In the genomic region with DNA sequence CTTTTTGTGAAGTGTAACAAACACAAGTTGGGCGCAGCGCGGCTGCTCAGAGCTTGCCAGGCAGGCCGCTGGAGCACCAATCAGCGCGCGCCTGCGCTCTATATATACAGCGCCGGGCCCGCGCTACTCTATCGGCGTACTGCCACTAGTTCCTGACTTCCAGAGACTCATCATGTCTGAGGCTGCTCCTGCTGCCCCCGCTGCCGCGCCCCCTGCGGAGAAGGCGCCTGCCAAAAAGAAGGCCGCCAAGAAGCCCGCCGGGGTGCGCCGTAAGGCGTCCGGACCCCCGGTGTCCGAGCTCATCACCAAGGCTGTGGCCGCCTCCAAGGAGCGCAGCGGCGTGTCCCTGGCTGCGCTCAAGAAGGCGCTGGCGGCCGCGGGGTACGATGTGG, we compare ENCODE assay signal across 8 mouse cellular contexts. TPM values are rescaled to one million over a fixed set of nuclear protein-coding genes. Genes with fewer than 3 reads are reported as not detected.
DNase-seq lines count a peak whose midpoint lies in the region; ATAC-seq and TF ChIP-seq lines count a peak whose summit lies in the region.

A gene (plus strand): TSS at position 132 of the 392 bp plus-strand sequence.

- peak; percentile 63 for ATAC-seq in erythroid progenitor cell, adult 5-6 weeks (replicated peaks; ENCODE audit: low FRiP score, poor library complexity, severe bottlenecking)
- peak; percentile 94 for ATAC-seq in heart, embryonic 12.5 days (ENCODE audit: insufficient number of reproducible peaks, low FRiP score)
- peak; percentile 90 for ATAC-seq in kidney, postnatal 0 days (replicated peaks; ENCODE audit: low FRiP score, low read depth)
- ATAC-seq in liver, embryonic 11.5 days (replicated peaks; ENCODE audit: low FRiP score): peak; percentile 83

- TF ChIP-seq POLR2A in myocyte (IDR thresholded peaks at IDR 0.05; ENCODE audit: insufficient read length, low read depth): peak; percentile 96

- H3K4me2 ChIP-seq in heart, embryonic 12.5 days: peak within 1 kb of the TSS; percentile 96
- H3K4me2 ChIP-seq in kidney, postnatal 0 days (ENCODE audit: low read length): peak within 1 kb of the TSS; percentile 90
- H3K4me2 ChIP-seq in liver, embryonic 11.5 days: peak within 1 kb of the TSS; percentile 91
- H3K4me2 ChIP-seq in myocyte (ENCODE audit: low read depth): peak within 1 kb of the TSS; percentile 85

- H3K27me3 ChIP-seq in heart, embryonic 12.5 days (replicated peaks): no peaks in the 10 kb centered on the region
- no peaks in the 10 kb centered on the region for H3K27me3 ChIP-seq in kidney, postnatal 0 days (ENCODE audit: insufficient read depth, low read length)
- no peaks in the 10 kb centered on the region for H3K27me3 ChIP-seq in liver, embryonic 11.5 days (replicated peaks; ENCODE audit: control insufficient read depth, insufficient read depth, low read length)
- no peaks in the 10 kb centered on the region for H3K27me3 ChIP-seq in myocyte (ENCODE audit: control insufficient read depth, insufficient read depth, insufficient read length)

- H3K27ac ChIP-seq in brown adipose tissue, adult 24 weeks (replicated peaks; ENCODE audit: low read depth, low read length): peak within 1 kb of the TSS; percentile 92
- H3K27ac ChIP-seq in heart, embryonic 12.5 days (ENCODE audit: poor library complexity, severe bottlenecking): peak within 1 kb of the TSS; percentile 100
- H3K27ac ChIP-seq in kidney, postnatal 0 days: peak within 1 kb of the TSS; percentile 99
- peak within 1 kb of the TSS; percentile 100 for H3K27ac ChIP-seq in liver, embryonic 11.5 days (ENCODE audit: low read depth, low read length)

- no peaks in the 10 kb centered on the region for H3K79me2 ChIP-seq in myocyte (ENCODE audit: control insufficient read depth, insufficient read depth)

- peak within 1 kb of the TSS; percentile 81 for H3K4me3 ChIP-seq in brown adipose tissue, adult 24 weeks (ENCODE audit: insufficient read depth, low read depth, low read length)
- peak within 1 kb of the TSS; percentile 68 for H3K4me3 ChIP-seq in heart, embryonic 12.5 days
- H3K4me3 ChIP-seq in kidney, postnatal 0 days (replicated peaks; ENCODE audit: low read depth, low read length): peak within 1 kb of the TSS; percentile 68
- H3K4me3 ChIP-seq in liver, embryonic 11.5 days (ENCODE audit: low read depth, low read length): peak within 1 kb of the TSS; percentile 52
- peak within 1 kb of the TSS; percentile 47 for H3K4me3 ChIP-seq in myocyte

- peak; percentile 29; the same call in 1 of the 2 replicates for TF ChIP-seq CTCF in kidney, postnatal 0 days (IDR thresholded peaks at IDR 0.05; ENCODE audit: low read depth)

- WGBS in heart, embryonic 12.5 days: 0% methylated on average over 38 of the region's 38 CpGs
- WGBS in kidney, postnatal 0 days: under 1% methylated on average over 29 of the region's 38 CpGs
- WGBS in liver, embryonic 11.5 days: under 1% methylated on average over 30 of the region's 38 CpGs

- no peaks in the 10 kb centered on the region for H3K4me1 ChIP-seq in brown adipose tissue, adult 24 weeks (ENCODE audit: control insufficient read depth, insufficient read depth, insufficient read length, low read length)
- H3K4me1 ChIP-seq in heart, embryonic 12.5 days (replicated peaks): peaks cover 7% of the 10 kb centered on the region
- no peaks in the 10 kb centered on the region for H3K4me1 ChIP-seq in kidney, postnatal 0 days (replicated peaks; ENCODE audit: insufficient read depth, low read length)
- H3K4me1 ChIP-seq in liver, embryonic 11.5 days (replicated peaks; ENCODE audit: control insufficient read depth, insufficient read depth, low read length): peaks cover 7% of the 10 kb centered on the region

- H3K36me3 ChIP-seq in heart, embryonic 12.5 days: no peaks in the 10 kb centered on the region
- H3K36me3 ChIP-seq in kidney, postnatal 0 days (ENCODE audit: insufficient read depth, low read length): no peaks in the 10 kb centered on the region
- no peaks in the 10 kb centered on the region for H3K36me3 ChIP-seq in liver, embryonic 11.5 days (ENCODE audit: control insufficient read depth, insufficient read depth, low read length)
- H3K36me3 ChIP-seq in myocyte (ENCODE audit: control insufficient read depth, insufficient read depth): no peaks in the 10 kb centered on the region

- DNase-seq in CD4-positive helper T cell, adult 2 months (ENCODE audit: low read depth, low spot score): peak; percentile 95
- peak; percentile 93 for DNase-seq in kidney, postnatal 0 days (ENCODE audit: low spot score)
- peak; percentile 95 for DNase-seq in liver, embryonic 11.5 days (ENCODE audit: low spot score)
- DNase-seq in spleen, postnatal 4 days (ENCODE audit: low spot score in 2 of 2): peak; percentile 97 to 100

- peak within 1 kb of the TSS; percentile 96 for H3K9ac ChIP-seq in heart, embryonic 12.5 days
- H3K9ac ChIP-seq in kidney, postnatal 0 days (ENCODE audit: low read depth, low read length): peak within 1 kb of the TSS; percentile 92
- H3K9ac ChIP-seq in liver, embryonic 11.5 days (ENCODE audit: low read depth, low read length): peak within 1 kb of the TSS; percentile 83

- no peaks in the 10 kb centered on the region for H3K9me3 ChIP-seq in heart, embryonic 12.5 days (replicated peaks)
- no peaks in the 10 kb centered on the region for H3K9me3 ChIP-seq in kidney, postnatal 0 days (replicated peaks; ENCODE audit: low read length)
- H3K9me3 ChIP-seq in liver, embryonic 11.5 days (ENCODE audit: control insufficient read depth, low read length): no peaks in the 10 kb centered on the region

- no peak within 1 kb of the TSS for H3ac ChIP-seq in myocyte (ENCODE audit: control insufficient read depth, insufficient read length)

TF ChIP-seq in myocyte, 11 proteins besides CTCF, POLR2A, EP300 and RAD21:
- TF ChIP-seq POLR2AphosphoS2 (IDR thresholded peaks at IDR 0.05; ENCODE audit: insufficient read length, low read depth) (peak; percentile 99), E2F4 (IDR thresholded peaks at IDR 0.05; ENCODE audit: insufficient read depth) (no peak), SRF (IDR thresholded peaks at IDR 0.05; ENCODE audit: control insufficient read depth, insufficient read length, low read depth) (no peak), USF1 (IDR thresholded peaks at IDR 0.05; ENCODE audit: low read depth) (no peak), MYOG (IDR thresholded peaks at IDR 0.05; ENCODE audit: control insufficient read depth in 1 of 3, insufficient read depth in 1 of 3, insufficient read length in 2 of 3, low read depth in 2 of 3) (no peak), TCF3 (IDR thresholded peaks at IDR 0.05; ENCODE audit: insufficient read length, low read depth) (no peak)

RNA-seq across cellular contexts. Expression of the gene that starts here (rescaled TPM):
- polyA plus RNA-seq in brown adipose tissue, adult 24 weeks (2012; ENCODE audit: insufficient read depth, insufficient read length, missing spikeins): 112 and 175 TPM in 2 replicates
- total RNA-seq in erythroid progenitor cell, adult 5-6 weeks (2015; ENCODE audit: low replicate concordance): 527 and 533 TPM in 2 replicates
- 3,859 and 4,708 TPM in 2 replicates for total RNA-seq in erythroid progenitor cell, adult 5-6 weeks (2017; ENCODE audit: low replicate concordance)
- 36.5 and 41.9 TPM in 2 replicates for polyA plus RNA-seq in heart, embryonic 12.5 days (2016; fragmentation: Nextera tagmentation; extraction: Ambion mirVana)
- 33.9 and 41.0 TPM in 2 replicates for polyA plus RNA-seq in kidney, postnatal 0 days (2015; fragmentation: Nextera tagmentation; extraction: Ambion mirVana)
- polyA plus RNA-seq in liver, embryonic 11.5 days (2014; fragmentation: Nextera tagmentation; extraction: Ambion mirVana): 24.2 and 25.8 TPM in 2 replicates
- 273 TPM for polyA plus RNA-seq in myocyte (2012; fragmentation: generic; extraction: Trizol)

Comparison
In these comparisons a context has a peak if more than half of its experiments do, and no peak if none do; other contexts are left out.
1. Peak in every context shown above with its lines: DNase-seq, ATAC-seq, H3K4me3 ChIP-seq and H3K27ac ChIP-seq.